Mouse (Mus musculus) lung, adult 10 weeks (tissue): ENCODE results near the gene Mcpt4. TPM values are rescaled to one million over a fixed set of nuclear protein-coding genes. Genes with fewer than 3 reads are reported as not detected.

Source experiments
- polyA plus RNA-seq: library from polyadenylated mRNA; stranded (reverse); fragments of 350-450 nt; fragmentation: Illumina TruSeq; extraction: RNeasy Lipid Tissue Mini Kit (QIAGEN cat#74804); gene quantifications from one replicate; pipeline ENCODE4 v1.2.3, GENCODE M21; 2014; ENCODE audit warnings: low read depth, low replicate concordance; ENCODE audit not compliant: insufficient read depth

Mcpt4 gene
- polyA plus RNA-seq: 4.0 TPM

DNA sequence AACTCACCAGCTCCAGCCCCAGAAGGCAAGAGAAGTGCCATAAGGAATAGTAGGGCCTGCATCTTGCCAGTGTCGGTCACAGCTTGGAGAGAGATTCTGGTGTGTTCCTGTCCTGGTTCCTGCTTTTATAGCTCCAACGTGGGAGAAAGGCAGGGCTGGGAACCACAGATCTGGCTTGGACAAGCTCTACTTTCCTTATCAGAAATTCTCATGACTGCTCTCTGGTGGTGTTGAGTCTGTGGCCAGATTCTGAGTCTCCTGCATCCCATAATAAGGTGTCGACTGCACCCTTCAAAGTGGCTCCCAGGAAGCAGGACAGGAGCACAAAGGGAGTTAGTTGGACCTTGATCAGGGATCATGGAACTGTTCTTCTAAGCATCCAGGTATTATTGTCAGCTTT lies at the start of gene Mcpt4:
Mcpt4 (minus strand) TSS at position 101 of the 400 bp plus-strand sequence.

DNA sequence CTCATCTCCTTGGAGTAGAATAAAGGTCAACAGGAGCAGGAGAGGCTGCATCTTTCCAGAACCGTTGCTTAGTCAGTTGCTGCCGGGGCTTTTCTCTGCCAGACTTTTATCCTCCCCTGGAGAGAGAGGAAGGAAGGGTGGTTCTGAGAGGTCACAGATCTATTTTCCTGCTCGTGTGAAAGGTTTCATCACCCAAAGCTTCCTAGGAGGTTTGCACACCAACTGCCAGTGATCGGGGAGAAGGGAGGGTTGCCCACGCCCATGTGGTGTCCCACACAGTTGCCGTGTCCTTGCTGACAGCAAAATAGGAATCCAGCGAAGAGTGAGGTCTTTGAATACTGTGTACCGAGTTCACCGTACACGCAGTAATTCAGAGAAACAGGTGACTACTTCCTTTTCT lies 40.3 kb upstream of the Mcpt4 start, which contains the start of gene Ctsg:
Ctsg (minus strand) TSS at position 189 of the 400 bp plus-strand sequence.

DNA sequence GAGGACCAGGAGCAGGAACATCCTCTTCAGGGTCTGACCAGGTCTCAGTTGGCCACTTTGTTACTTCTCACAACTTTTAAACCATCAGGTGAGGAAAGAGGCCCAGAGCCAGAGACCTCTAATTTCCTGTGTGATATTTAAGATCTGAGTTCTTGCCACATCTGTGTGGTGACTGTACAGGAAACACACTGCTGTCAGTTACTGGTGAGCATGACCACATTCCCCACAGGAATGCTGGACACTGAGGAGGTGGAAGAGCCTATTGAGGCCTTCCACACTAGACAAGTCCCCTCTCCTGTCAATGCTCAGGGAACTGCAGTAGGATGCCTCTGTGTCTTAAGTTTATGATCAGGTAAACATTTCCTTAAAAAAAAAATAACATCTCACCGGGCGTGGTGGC lies 23.1 kb upstream of the Mcpt4 start, which contains the start of gene Mcpt8:
Mcpt8 (minus strand) TSS at position 107 of the 400 bp plus-strand sequence.

GRCm38 (mm10) chr14:56041792-56042191 lies 20.3 kb downstream of the Mcpt4 start, which contains the start of gene Mcpt2:
Mcpt2 (plus strand) TSS chr14:56042041.

DNA sequence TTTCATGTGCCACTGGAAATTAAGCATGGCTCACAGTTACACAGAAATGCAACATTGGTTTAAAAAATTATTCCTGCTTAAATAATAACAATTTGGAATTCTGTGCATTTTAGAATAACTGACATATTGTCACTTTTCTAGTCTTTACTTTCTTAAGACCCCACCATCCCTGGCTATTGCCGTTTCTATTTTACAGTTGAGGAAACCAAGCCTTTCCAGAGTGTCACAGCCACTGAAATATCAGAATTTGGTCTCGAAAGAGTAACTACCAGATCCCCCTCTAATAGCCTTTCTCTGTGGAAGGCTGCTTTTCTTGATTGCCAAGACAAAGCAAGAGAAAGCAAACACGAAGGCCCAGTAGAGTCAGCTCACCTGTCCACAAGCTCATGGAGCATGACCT lies 31.7 kb downstream of the Mcpt4 start, which contains the start of gene Mcpt9:
Mcpt9 (minus strand) TSS at position 101 of the 400 bp plus-strand sequence.

GRCm38 (mm10) chr14:56017671-56018070 lies 44.4 kb downstream of the Mcpt4 start, which contains the start of gene Mcpt1:
Mcpt1 (plus strand) TSS chr14:56017971.

Other genes with a start within 250 kb of the Mcpt4 start
- gene Nfatc4, start 239.2 kb downstream of the Mcpt4 start, polyA plus RNA-seq: 7.2 TPM
- gene Nynrin, start 208.3 kb downstream of the Mcpt4 start, polyA plus RNA-seq: 2.9 TPM
- 0.04 TPM for gene Cbln3, start 177.9 kb downstream of the Mcpt4 start, polyA plus RNA-seq
- gene Khnyn, start 177.4 kb downstream of the Mcpt4 start, polyA plus RNA-seq: 10.6 TPM
- gene Sdr39u1, start 162.0 kb downstream of the Mcpt4 start, polyA plus RNA-seq: 34.3 TPM
- gene Cma1, start 117.6 kb downstream of the Mcpt4 start, polyA plus RNA-seq: 4.9 TPM
- not detected for gene Cma2, start 111.3 kb downstream of the Mcpt4 start, polyA plus RNA-seq
- not detected for gene Mcpt1, start 44.3 kb downstream of the Mcpt4 start, polyA plus RNA-seq
- not detected for gene Mcpt9, start 31.8 kb downstream of the Mcpt4 start, polyA plus RNA-seq
- gene Mcpt2, start 20.3 kb downstream of the Mcpt4 start, polyA plus RNA-seq: not detected
- 0.31 TPM for gene Mcpt8, start 23.0 kb upstream of the Mcpt4 start, polyA plus RNA-seq
- not detected for gene Ctsg, start 40.3 kb upstream of the Mcpt4 start, polyA plus RNA-seq
- not detected for gene Gzme, start 58.3 kb upstream of the Mcpt4 start, polyA plus RNA-seq
- gene Gzmd, start 70.3 kb upstream of the Mcpt4 start, polyA plus RNA-seq: not detected
- gene Gzmg, start 97.3 kb upstream of the Mcpt4 start, polyA plus RNA-seq: not detected
- gene Gzmn, start 112.3 kb upstream of the Mcpt4 start, polyA plus RNA-seq: not detected
- not detected for gene Gzmf, start 149.1 kb upstream of the Mcpt4 start, polyA plus RNA-seq
- not detected for gene Gzmc, start 172.3 kb upstream of the Mcpt4 start, polyA plus RNA-seq
- gene Gzmb, start 199.9 kb upstream of the Mcpt4 start, polyA plus RNA-seq: 4.9 TPM